Mouse (Mus musculus) small intestine, adult 2 months (tissue): ENCODE measurements at regions not wholly inside any gene's neighbourhood (a gene's known extent, or its start where the extent isn't known, plus 50 kb on each side); places are given as distances from the start of the nearest gene placed in this dataset.

ENCODE experiments used
- CTCF ChIP-seq: fragments of 200-500 bp; IDR thresholded peaks from 2 replicates; pipeline ENCODE4 v1.5.1; 2012; ENCODE audit warnings: low read depth, mild to moderate bottlenecking, control low read depth, inconsistent platforms, low read length, moderate library complexity, mixed read lengths; ENCODE audit not compliant: insufficient replicate concordance, insufficient read length; ENCODE audit errors: extremely low read depth
- POLR2A ChIP-seq: fragments of 200-500 bp; IDR thresholded peaks from 2 replicates; pipeline ENCODE4 v1.6.1; 2012; ENCODE audit warnings: low read depth, mild to moderate bottlenecking, control low read depth, inconsistent platforms, low read length, moderate library complexity

GRCm38 (mm10) chr1:61485459-61485858, 153.2 kb upstream of the Pard3b start:
- TF ChIP-seq CTCF (no peak), POLR2A (no peak)
